Comparison of ENCODE assay signal across 15 mouse cellular contexts in the genomic region with DNA sequence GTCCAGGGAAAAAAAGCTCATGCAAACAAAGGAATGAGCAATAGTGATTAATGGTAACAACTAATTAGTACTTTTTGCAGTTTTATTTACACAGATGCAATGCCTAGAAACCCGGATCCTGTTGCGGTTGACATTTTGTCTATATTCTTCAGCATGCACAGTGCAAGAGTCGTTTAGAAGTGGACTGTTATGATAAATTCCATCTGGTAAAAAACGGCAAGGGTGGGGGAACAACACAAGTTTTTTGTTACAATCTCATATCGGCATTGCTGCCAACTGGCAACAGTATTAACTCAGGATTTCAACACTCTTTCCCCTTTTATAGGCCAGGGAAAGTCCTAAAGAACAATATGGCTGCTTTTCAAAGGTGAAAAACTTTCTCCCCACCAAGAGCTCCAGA. TPM values are rescaled to one million over a fixed set of nuclear protein-coding genes. Genes with fewer than 3 reads are reported as not detected.
DNase-seq lines count a peak whose midpoint lies in the region; ATAC-seq lines count a peak whose summit lies in the region.
"Had no signal": no experiment of that assay in that cellular context is flagged by ENCODE, and none has a peak within 500 bp of the region (broad histone marks: within the 10 kb centered on the region; RNA-seq: fewer than 3 reads in every experiment).

No protein-coding gene starts in this region.

- no peaks in the 10 kb centered on the region for H3K27me3 ChIP-seq in kidney, embryonic 14.5 days (ENCODE audit: control insufficient read depth, insufficient read depth, low read length)
- H3K27me3 ChIP-seq: forebrain, embryonic 12.5 days had no signal

- H3K4me2 ChIP-seq in kidney, embryonic 14.5 days (replicated peaks; ENCODE audit: low read depth, low read length), result no peak overlapping the region
- H3K4me2 ChIP-seq: forebrain, embryonic 12.5 days had no signal

- peak; percentile 8 for DNase-seq in kidney, postnatal 14 days
- DNase-seq in fibroblast of lung, adult 2 months (ENCODE audit: low read depth), result peak; percentile 56
- peak; percentile 58 to 78 for DNase-seq in heart, adult 9 months (ENCODE audit: low spot score in 2 of 2)
- DNase-seq in lung, postnatal 10 days, result peak; percentile 43
- no peak for DNase-seq in right cerebral cortex, postnatal 36 days (ENCODE audit: low spot score in 2 of 2)
- no peak for DNase-seq in c-Kit-positive CD71-positive TER-119-positive erythroid progenitor cells, embryonic 14.5 days (ENCODE audit: low spot score)
- no peak for DNase-seq in neural tube, embryonic 10.5 days (ENCODE audit: extremely low spot score, low spot score)
- DNase-seq: adrenal gland, postnatal 36 days; cerebellum, adult 11-12 months; right cerebral cortex, postnatal 25 days had no signal

- H3K9ac ChIP-seq in kidney, embryonic 14.5 days (ENCODE audit: low read depth, low read length), result no peak overlapping the region
- H3K9ac ChIP-seq: forebrain, embryonic 12.5 days had no signal

- no peak for ATAC-seq in kidney, embryonic 14.5 days (ENCODE audit: low FRiP score, low TSS enrichment)

- H3K4me3 ChIP-seq in kidney, embryonic 14.5 days (ENCODE audit: low read length), result no peak overlapping the region
- H3K4me3 ChIP-seq: forebrain, embryonic 12.5 days had no signal

- no peaks in the 10 kb centered on the region for H3K36me3 ChIP-seq in kidney, embryonic 14.5 days (ENCODE audit: control insufficient read depth, insufficient read depth, low read length)
- H3K36me3 ChIP-seq: forebrain, embryonic 12.5 days had no signal

- 56% methylated on average over 5 of the region's 5 CpGs for WGBS in kidney, embryonic 14.5 days

- no peaks in the 10 kb centered on the region for H3K4me1 ChIP-seq in kidney, embryonic 14.5 days (ENCODE audit: control insufficient read depth, insufficient read depth, low read length)
- H3K4me1 ChIP-seq: forebrain, embryonic 12.5 days had no signal

- H3K27ac ChIP-seq in kidney, embryonic 14.5 days (ENCODE audit: low read depth, low read length), result no peak overlapping the region
- H3K27ac ChIP-seq: forebrain, embryonic 12.5 days had no signal

- no peaks in the 10 kb centered on the region for H3K9me3 ChIP-seq in kidney, embryonic 14.5 days (ENCODE audit: control insufficient read depth, low read length)
- H3K9me3 ChIP-seq: forebrain, embryonic 12.5 days had no signal

RNA-seq across cellular contexts. Expression of gene Kera, which starts 19.5 kb away (rescaled TPM):
- 0.09 TPM in 2 replicates for polyA plus RNA-seq in kidney, embryonic 14.5 days (2014; fragmentation: Nextera tagmentation; extraction: Ambion mirVana)
- polyA plus RNA-seq: gonadal fat pad, adult 2 months; testis, adult 2 months had no signal

RNA-seq across cellular contexts. Expression of gene Lum, which starts 22.2 kb away (rescaled TPM):
- polyA plus RNA-seq in kidney, embryonic 14.5 days (2014; fragmentation: Nextera tagmentation; extraction: Ambion mirVana), result 41.7 and 46.5 TPM in 2 replicates

RNA-seq across cellular contexts. Expression of gene Epyc, which starts 56.7 kb away (rescaled TPM):
- not detected in 2 replicates for polyA plus RNA-seq in kidney, embryonic 14.5 days (2014; fragmentation: Nextera tagmentation; extraction: Ambion mirVana)
- polyA plus RNA-seq: liver, embryonic 16.5 days had no signal

Comparison
In these comparisons a context has a peak if more than half of its experiments do, and no peak if none do; other contexts are left out.
1. DNase-seq: peak in kidney, postnatal 14 days (single experiment), fibroblast of lung, adult 2 months (single experiment), heart, adult 9 months (2 of 2) and lung, postnatal 10 days (single experiment); none in right cerebral cortex, postnatal 36 days (0 of 2), c-Kit-positive CD71-positive TER-119-positive erythroid progenitor cells, embryonic 14.5 days (single experiment) and neural tube, embryonic 10.5 days (single experiment).